Mouse (Mus musculus) thymus, adult 2 months (tissue): Measurements from ENCODE around the gene Cmas. TPM values are rescaled to one million over a fixed set of nuclear protein-coding genes. Genes with fewer than 3 reads are reported as not detected.

Experiments
- DNase-seq: peaks from one replicate; pipeline ENCODE4 v3.0.0; 2021
- H3K27ac ChIP-seq: fragments of 200-500 bp; 2 replicates; pipeline ENCODE4 v1.5.1; 2012; ENCODE audit warnings: low read length, control low read depth; ENCODE audit not compliant: control insufficient read depth, insufficient read depth
- H3K27me3 ChIP-seq: fragments of 200-500 bp; 2 replicates; pipeline ENCODE4 v1.6.1; 2012; ENCODE audit warnings: mild to moderate bottlenecking, low read length, moderate library complexity, mixed read lengths; ENCODE audit not compliant: control insufficient read depth, insufficient read depth
- H3K36me3 ChIP-seq: fragments of 200-500 bp; 2 replicates; pipeline ENCODE4 v1.6.1; 2012; ENCODE audit warnings: mild to moderate bottlenecking, low read length, moderate library complexity; ENCODE audit not compliant: control insufficient read depth, insufficient read depth
- H3K4me1 ChIP-seq: fragments of 200-500 bp; replicated peaks from 2 replicates; pipeline ENCODE4 v1.6.1; 2012; ENCODE audit warnings: low read length; ENCODE audit not compliant: control insufficient read depth, insufficient read depth
- H3K4me3 ChIP-seq: fragments of 200-500 bp; 2 replicates; pipeline ENCODE4 v1.5.1; 2012; ENCODE audit warnings: mild to moderate bottlenecking, low read length, control low read depth, moderate library complexity; ENCODE audit not compliant: control insufficient read depth, insufficient read depth
- CTCF ChIP-seq: fragments of 200-500 bp; IDR thresholded peaks from 2 replicates; pipeline ENCODE4 v1.5.1; 2012; ENCODE audit warnings: mild to moderate bottlenecking, control low read depth, low read length, moderate library complexity, borderline replicate concordance; ENCODE audit not compliant: control insufficient read depth, poor library complexity, insufficient read depth; ENCODE audit errors: extremely low read depth
- POLR2A ChIP-seq: fragments of 200-500 bp; IDR thresholded peaks from 2 replicates; pipeline ENCODE4 v1.6.1; 2012; ENCODE audit warnings: mild to moderate bottlenecking, low read length, control low read depth, moderate library complexity; ENCODE audit not compliant: control insufficient read depth, poor library complexity, insufficient read depth; ENCODE audit errors: extremely low read depth
- WGBS: fragments of 180-500 bp; shearing (Covaris S2); methylation state at CpG from one replicate; pipeline ENCODE4 v1.1.7; 2018; 5-methylcytosine and 5-hydroxymethylcytosine counted together
- polyA plus RNA-seq: library from polyadenylated mRNA; depleted of rRNA; stranded (reverse); fragments of >200 nt; gene quantifications from 2 replicates; pipeline ENCODE4 v1.2.3, GENCODE M21; 2012

Gene Cmas
- polyA plus RNA-seq, 1 experiment: 25.5 TPM

GRCm38 (mm10) chr6:142795655-142796441 lies 39.4 kb downstream of the Cmas start:
- H3K27me3 ChIP-seq: no peaks in the 10 kb centered on the region
- H3K4me3 ChIP-seq: no peak overlapping the region
- H3K27ac ChIP-seq: no peak overlapping the region
- WGBS: 94% methylated on average over 15 of the region's 15 CpGs
- no peak for DNase-seq
- no peaks in the 10 kb centered on the region for H3K36me3 ChIP-seq
- TF ChIP-seq CTCF: no peak
- no peak for TF ChIP-seq POLR2A
- H3K4me1 ChIP-seq: peaks cover 4% of the 10 kb centered on the region

- DNase-seq: no peak
- H3K36me3 ChIP-seq: no peaks in the 10 kb centered on the region
- no peaks in the 10 kb centered on the region for H3K4me1 ChIP-seq
- H3K27ac ChIP-seq: no peak overlapping the region
- no peaks in the 10 kb centered on the region for H3K27me3 ChIP-seq
- 83% methylated on average over 1 of the region's 1 CpGs for WGBS
- H3K4me3 ChIP-seq: no peak overlapping the region
- TF ChIP-seq CTCF: no peak
- no peak for TF ChIP-seq POLR2A
Observed at GRCm38 (mm10) chr6:142797996-142798395, 41.5 kb downstream of the Cmas start.

- WGBS: 97% methylated on average over 9 of the region's 9 CpGs
- Histone ChIP-seq H3K4me3 (no peak overlapping the region), H3K36me3 (no peaks in the 10 kb centered on the region), H3K27me3 (no peaks in the 10 kb centered on the region), H3K27ac (no peak overlapping the region), H3K4me1 (no peaks in the 10 kb centered on the region)
- TF ChIP-seq POLR2A (no peak), CTCF (no peak)
- DNase-seq: no peak
Observed at GRCm38 (mm10) chr6:142798837-142799236, 42.4 kb downstream of the Cmas start.

- Histone ChIP-seq H3K27ac (no peak overlapping the region), H3K27me3 (no peaks in the 10 kb centered on the region), H3K4me3 (no peak overlapping the region), H3K4me1 (no peaks in the 10 kb centered on the region), H3K36me3 (no peaks in the 10 kb centered on the region)
- no peak for DNase-seq
- TF ChIP-seq CTCF (no peak), POLR2A (no peak)
- 81% methylated on average over 7 of the region's 7 CpGs for WGBS
Observed at GRCm38 (mm10) chr6:142799704-142800374, 43.4 kb downstream of the Cmas start.

- no peak for DNase-seq
- 95% methylated on average over 5 of the region's 5 CpGs for WGBS
Observed at GRCm38 (mm10) chr6:142801687-142802086, 45.2 kb downstream of the Cmas start.

GRCm38 (mm10) chr6:142802617-142803525 lies 46.4 kb downstream of the Cmas start:
- no peaks in the 10 kb centered on the region for H3K27me3 ChIP-seq
- no peak overlapping the region for H3K4me3 ChIP-seq
- DNase-seq: no peak
- 90% methylated on average over 11 of the region's 11 CpGs for WGBS
- no peaks in the 10 kb centered on the region for H3K36me3 ChIP-seq
- H3K4me1 ChIP-seq: no peaks in the 10 kb centered on the region
- no peak overlapping the region for H3K27ac ChIP-seq
- no peak for TF ChIP-seq CTCF
- TF ChIP-seq POLR2A: no peak

More at GRCm38 (mm10) chr6:142801687-142802086, 45.2 kb downstream of the Cmas start:
- no peaks in the 10 kb centered on the region for H3K27me3 ChIP-seq
- no peaks in the 10 kb centered on the region for H3K36me3 ChIP-seq
- no peak for TF ChIP-seq CTCF
- no peak for TF ChIP-seq POLR2A
- H3K27ac ChIP-seq: no peak overlapping the region
- no peak overlapping the region for H3K4me3 ChIP-seq
- no peaks in the 10 kb centered on the region for H3K4me1 ChIP-seq
